Mouse (Mus musculus): ENCODE measurements around the gene Odf2. TPM values are rescaled to one million over a fixed set of nuclear protein-coding genes. Genes with fewer than 3 reads are reported as not detected.
"Not testable (repeated sequence)": the region's sequence is repeated elsewhere in the genome, so short reads cannot be mapped to it uniquely, and the experiment has no call there.

Odf2 gene
- polyA plus RNA-seq, 1 experiment from 2014 or later = 124 TPM

DNA sequence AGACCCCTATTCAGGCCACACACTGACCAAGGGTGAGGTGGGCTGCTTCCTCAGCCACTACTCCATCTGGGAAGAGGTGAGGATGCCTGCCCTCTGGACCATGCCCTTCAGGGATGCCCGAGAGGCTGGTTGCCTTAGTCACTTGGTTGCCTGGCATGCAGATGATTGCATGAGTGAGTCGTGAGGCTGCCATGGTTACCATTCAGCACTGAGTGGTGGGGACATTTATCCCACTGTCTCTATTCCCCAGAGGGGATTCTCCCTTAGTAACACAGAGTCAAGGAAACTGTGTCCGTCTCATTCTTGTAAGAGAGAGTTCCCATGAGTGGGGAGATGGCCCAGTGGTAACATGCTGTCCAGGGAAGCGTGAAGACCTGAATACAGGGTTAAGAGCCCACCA lies 11.0 kb upstream of the Odf2 start:
- Histone ChIP-seq H3K4me3 (no peak overlapping the region), H3K27me3 (ENCODE audit: poor library complexity, severe bottlenecking) (0 out of 2 replicates have a peak, but pooled peaks cover 3% of the 10 kb centered on the region), H3K9me3 (no peaks in the 10 kb centered on the region), H3K36me3 (replicated peaks) (peaks cover 26% of the 10 kb centered on the region), H3K27ac (no peak overlapping the region), H3K4me1 (peaks cover 4% of the 10 kb centered on the region; the same call in 1 of the 2 replicates)
- DNase-seq (ENCODE audit: extremely low spot score, low spot score) = no peak
- 80% methylated on average over 4 of the region's 4 CpGs for whole genome bisulfite sequencing

DNA sequence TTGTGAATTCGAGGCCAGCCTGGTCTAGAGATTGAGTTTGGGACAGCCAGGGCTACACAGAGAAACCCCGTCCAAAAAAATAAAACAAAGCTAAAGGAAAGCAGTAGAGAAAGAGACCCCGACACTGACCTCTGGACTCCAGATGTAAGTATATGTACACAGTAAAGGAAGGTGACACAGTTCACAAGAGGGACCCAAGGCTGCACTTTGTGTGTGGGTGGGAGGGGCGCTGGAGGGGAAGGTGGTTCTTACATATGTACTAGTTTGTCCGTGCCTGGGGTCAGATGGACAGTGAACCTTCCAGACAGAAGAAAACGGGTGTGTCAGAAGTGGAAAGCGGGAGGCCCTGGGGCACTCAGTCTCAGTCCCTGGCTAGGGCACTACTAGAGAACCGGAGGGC lies 9.8 kb upstream of the Odf2 start:
- 0 out of 2 replicates have a peak, but pooled peaks cover 3% of the 10 kb centered on the region for H3K27me3 ChIP-seq (ENCODE audit: poor library complexity, severe bottlenecking)
- H3K9me3 ChIP-seq = no peaks in the 10 kb centered on the region
- WGBS = 80% methylated on average over 8 of the region's 8 CpGs
- H3K4me3 ChIP-seq = no peak overlapping the region
- no peak for DNase-seq (ENCODE audit: extremely low spot score, low spot score)
- peaks cover 4% of the 10 kb centered on the region; the same call in 1 of the 2 replicates for H3K4me1 ChIP-seq
- H3K27ac ChIP-seq = no peak overlapping the region
- H3K36me3 ChIP-seq (replicated peaks) = peaks cover 26% of the 10 kb centered on the region

DNA sequence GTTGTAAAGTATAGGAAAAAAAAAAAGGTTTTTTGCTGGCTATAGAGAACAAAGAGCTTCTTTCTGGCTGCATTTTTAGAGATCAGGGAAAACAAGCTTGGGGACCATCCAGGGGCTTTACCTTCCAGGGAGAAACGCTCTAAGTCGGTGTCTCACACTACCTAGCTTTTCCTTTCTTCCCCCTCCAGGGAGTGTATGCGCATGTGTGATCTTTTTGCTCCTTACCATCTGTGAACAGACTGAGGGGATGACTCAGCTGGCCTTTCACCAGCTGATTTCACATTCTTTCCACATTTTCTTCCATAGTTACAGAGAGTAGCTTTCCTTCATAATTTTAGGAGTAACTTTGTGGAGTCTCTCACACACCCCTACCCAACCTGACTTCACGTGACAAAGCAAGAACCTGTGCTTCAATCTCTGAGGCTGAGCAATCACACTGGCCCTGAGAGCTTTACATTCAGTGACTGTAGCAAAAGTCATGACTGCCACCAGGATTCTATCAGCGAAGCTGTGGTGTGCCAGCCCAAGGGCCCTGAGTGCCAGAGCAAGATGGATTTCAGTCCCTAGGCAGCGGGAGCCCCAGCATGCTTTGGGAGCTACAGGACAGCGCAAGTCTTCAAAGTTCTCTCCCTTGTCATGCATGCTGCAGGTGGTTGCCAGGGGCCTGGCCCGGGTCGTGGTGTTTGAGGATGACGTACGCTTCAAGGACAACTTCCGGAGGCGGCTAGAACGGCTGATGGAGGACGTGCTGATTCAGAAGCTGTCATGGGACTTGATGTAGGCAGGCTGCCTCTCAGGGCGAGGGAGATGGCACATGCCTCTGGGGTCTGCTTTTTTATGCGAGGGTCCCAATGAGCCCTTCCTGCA lies 8.8 kb upstream of the Odf2 start:
- Histone ChIP-seq H3K36me3 (replicated peaks) (peaks cover 26% of the 10 kb centered on the region), H3K4me3 (no peak overlapping the region), H3K9me3 (no peaks in the 10 kb centered on the region), H3K27me3 (ENCODE audit: poor library complexity, severe bottlenecking) (0 out of 2 replicates have a peak, but pooled peaks cover 3% of the 10 kb centered on the region), H3K27ac (no peak overlapping the region), H3K4me1 (peaks cover 4% of the 10 kb centered on the region; the same call in 1 of the 2 replicates)
- no peak for DNase-seq (ENCODE audit: extremely low spot score, low spot score)
- 81% methylated on average over 17 of the region's 17 CpGs for WGBS

DNA sequence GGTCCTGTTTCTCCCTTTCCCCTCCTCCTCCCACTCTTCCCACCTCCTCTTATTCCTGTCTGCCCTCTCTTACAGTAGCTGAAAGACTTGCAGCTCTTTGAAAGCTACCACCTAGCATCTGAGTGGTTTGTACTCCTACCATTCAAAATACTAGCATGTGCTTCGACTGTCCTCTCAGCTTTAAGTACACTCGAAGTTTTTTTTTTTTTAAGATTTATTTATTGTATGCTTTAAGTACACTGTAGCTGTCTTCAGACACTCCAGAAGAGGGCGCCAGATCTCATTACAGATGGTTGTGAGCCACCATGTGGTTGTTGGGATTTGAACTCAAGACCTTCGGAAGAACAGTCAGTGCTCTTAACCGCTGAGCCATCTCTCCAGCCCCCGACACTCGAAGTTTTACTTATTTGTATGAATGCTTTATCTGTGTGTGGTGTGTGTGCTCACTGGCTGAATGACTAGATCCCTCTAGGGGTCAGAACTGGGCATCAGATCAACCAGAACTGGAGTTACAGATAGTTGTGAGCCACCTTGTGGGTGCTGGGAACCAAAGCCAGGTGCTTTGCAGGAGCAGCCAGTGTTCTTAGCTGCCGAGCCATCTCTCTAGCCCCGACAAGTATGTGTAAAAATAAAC lies 2.2 kb upstream of the Odf2 start:
- not testable (repeated sequence) for H3K4me3 ChIP-seq; H3K27ac ChIP-seq; DNase-seq (ENCODE audit: extremely low spot score, low spot score); H3K36me3 ChIP-seq (replicated peaks); H3K9me3 ChIP-seq
- Histone ChIP-seq H3K27me3 (ENCODE audit: poor library complexity, severe bottlenecking) (peaks cover 13% of the 10 kb centered on the region; the same call in 1 of the 2 replicates), H3K4me1 (peaks cover 24% of the 10 kb centered on the region)
- WGBS = 85% methylated on average over 9 of the region's 9 CpGs

DNA sequence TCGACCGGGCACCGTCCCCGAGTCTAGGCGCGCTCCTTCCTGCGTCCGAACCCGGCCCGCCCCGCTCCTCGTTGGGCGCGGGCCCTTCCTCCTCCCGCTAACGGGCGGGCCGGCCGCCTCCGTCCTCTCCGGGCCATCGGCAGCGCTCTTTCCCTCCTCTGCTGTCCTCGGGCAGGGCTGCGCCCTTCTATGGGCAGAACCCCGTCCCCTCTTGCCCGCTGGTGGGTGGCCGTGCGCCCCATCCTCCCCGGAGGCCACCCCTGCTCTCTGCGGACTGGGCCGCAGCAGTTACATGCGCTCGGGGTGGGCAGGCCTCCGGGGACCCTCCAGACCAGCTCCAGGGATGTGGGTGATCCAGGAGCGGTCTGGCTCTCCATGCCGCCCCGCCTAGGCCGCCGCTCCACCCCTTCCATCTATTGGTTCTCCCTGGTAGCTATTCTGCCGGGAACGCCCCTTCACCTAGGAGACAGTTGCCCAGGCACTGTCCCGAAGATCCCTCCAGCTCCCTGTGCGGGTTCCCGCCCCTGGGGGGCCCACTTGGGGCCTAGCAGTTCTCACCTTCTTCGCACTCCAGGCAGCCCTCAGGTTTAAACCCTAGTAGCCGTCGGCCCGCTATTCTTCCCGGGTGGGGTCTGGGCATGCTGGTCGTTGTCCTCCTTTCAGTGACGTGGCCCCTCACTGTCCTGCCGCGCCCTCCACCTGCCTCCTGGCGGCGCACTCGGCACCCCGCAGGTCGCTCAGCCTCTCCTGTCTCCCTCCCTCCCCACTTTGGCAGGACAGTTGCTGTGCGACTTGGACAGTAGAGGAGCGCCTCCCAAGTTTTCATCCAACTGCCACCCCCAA lies 1.2 kb downstream of the Odf2 start:
- under 1% methylated on average over 61 of the region's 61 CpGs for WGBS
- Histone ChIP-seq H3K27me3 (ENCODE audit: poor library complexity, severe bottlenecking) (peaks cover 13% of the 10 kb centered on the region; the same call in 1 of the 2 replicates), H3K4me3 (peak overlapping the region; percentile 100), H3K9me3 (no peaks in the 10 kb centered on the region), H3K4me1 (peaks cover 24% of the 10 kb centered on the region), H3K27ac (peak overlapping the region; percentile 98), H3K36me3 (replicated peaks) (peaks cover 39% of the 10 kb centered on the region)
- DNase-seq (ENCODE audit: extremely low spot score, low spot score) = peak; percentile 92

DNA sequence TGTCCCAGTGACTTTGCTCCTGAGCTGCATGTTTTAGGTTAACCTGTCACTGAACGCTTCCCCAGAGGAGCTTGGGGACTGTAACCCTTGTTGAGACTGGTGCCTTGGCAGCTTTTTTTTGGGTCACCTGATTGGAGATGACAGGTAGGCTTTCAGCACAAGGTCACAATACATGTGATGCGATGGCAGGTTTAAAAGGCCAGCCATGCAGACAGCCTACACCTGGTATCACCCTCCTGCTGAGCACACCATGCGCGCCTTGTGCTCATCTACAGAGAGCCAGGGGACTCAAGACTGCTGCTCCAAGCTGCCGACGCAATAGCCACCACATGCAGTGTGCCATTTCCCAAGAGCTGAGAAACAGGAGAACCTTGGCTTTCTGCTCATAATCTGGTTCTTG lies 2.8 kb downstream of the Odf2 start:
- Histone ChIP-seq H3K4me3 (no peak overlapping the region; the same call in 1 of the 2 replicates), H3K27ac (no peak overlapping the region), H3K9me3 (no peaks in the 10 kb centered on the region), H3K4me1 (peaks cover 24% of the 10 kb centered on the region), H3K36me3 (replicated peaks) (peaks cover 54% of the 10 kb centered on the region), H3K27me3 (ENCODE audit: poor library complexity, severe bottlenecking) (peaks cover 13% of the 10 kb centered on the region; the same call in 1 of the 2 replicates)
- WGBS = 93% methylated on average over 6 of the region's 6 CpGs
- no peak for DNase-seq (ENCODE audit: extremely low spot score, low spot score)

DNA sequence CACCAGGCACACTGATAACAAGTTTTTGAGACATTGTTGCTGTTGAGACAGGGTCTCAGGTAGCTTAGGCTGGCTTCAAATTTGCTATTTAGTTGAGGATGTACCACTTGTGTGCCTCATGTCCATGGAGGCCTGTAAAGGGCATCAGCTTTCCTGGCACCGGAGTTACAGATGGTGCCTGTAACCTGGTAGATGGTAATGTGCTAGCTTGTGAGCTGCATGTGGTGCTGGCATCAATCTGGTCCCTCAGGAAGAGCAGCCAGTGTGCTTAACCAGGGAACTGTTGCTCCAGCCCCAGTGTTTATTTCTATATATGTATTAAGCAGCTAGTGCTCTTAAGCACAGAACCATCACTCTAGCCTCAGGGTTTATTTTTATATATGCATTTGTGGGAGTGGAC lies 7.0 kb downstream of the Odf2 start:
- H3K36me3 ChIP-seq (replicated peaks) = peaks cover 97% of the 10 kb centered on the region
- H3K4me3 ChIP-seq = no peak overlapping the region
- H3K27ac ChIP-seq = no peak overlapping the region
- WGBS = 100% methylated on average over 1 of the region's 1 CpGs
- H3K9me3 ChIP-seq = no peaks in the 10 kb centered on the region
- peaks cover 7% of the 10 kb centered on the region for H3K4me1 ChIP-seq
- no peak for DNase-seq (ENCODE audit: extremely low spot score, low spot score)
- no peaks in the 10 kb centered on the region for H3K27me3 ChIP-seq (ENCODE audit: poor library complexity, severe bottlenecking)

DNA sequence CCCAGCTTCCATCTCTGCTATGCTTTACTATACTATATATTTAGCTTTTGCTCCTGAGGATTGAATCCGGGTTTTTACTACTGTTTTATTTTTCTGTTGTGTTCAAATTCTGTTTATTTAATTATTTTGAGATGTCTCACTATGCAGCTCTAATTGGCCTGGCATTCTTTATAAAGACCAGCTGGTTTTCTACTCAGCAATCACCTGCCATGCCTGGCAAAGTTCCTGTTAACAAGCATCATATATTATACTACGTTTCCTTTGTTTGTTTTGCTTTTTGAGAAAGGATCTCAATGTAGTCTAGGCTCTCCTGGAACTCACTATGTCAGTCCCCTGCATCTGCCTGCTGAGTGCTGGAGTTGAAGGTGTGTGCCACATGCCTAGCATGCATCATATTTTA lies 8.3 kb downstream of the Odf2 start:
- Histone ChIP-seq H3K36me3 (replicated peaks) (peaks cover 98% of the 10 kb centered on the region), H3K27me3 (ENCODE audit: poor library complexity, severe bottlenecking) (no peaks in the 10 kb centered on the region), H3K27ac (no peak overlapping the region), H3K9me3 (no peaks in the 10 kb centered on the region), H3K4me1 (no peaks in the 10 kb centered on the region), H3K4me3 (no peak overlapping the region)
- DNase-seq (ENCODE audit: extremely low spot score, low spot score) = no peak
- 88% methylated on average over 2 of the region's 2 CpGs for WGBS

DNA sequence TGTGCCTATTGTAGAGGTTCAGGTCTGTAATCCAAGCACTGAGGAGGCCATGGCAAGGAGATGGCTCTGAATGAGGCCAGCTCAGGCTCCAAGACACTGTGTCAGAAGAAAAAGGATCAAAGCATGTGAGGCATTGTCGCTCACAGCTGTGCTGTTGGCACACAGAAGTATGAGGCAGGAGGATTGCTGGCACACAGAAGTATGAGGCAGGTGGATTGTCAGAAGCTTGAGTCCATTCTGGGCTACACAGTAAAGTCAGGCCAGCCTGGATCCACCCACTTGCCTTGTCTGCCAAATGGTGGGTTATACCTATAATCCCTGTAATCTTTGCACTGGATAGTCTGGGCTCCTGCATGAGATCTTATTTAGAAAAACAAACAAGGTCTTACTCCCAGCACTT lies 9.1 kb downstream of the Odf2 start:
- H3K4me1 ChIP-seq = no peaks in the 10 kb centered on the region
- H3K27me3 ChIP-seq (ENCODE audit: poor library complexity, severe bottlenecking) = no peaks in the 10 kb centered on the region
- no peak overlapping the region for H3K27ac ChIP-seq
- WGBS = 97% methylated on average over 1 of the region's 1 CpGs
- H3K36me3 ChIP-seq (replicated peaks) = peaks cover 98% of the 10 kb centered on the region
- H3K4me3 ChIP-seq = no peak overlapping the region
- DNase-seq (ENCODE audit: extremely low spot score, low spot score) = no peak
- H3K9me3 ChIP-seq = no peaks in the 10 kb centered on the region

DNA sequence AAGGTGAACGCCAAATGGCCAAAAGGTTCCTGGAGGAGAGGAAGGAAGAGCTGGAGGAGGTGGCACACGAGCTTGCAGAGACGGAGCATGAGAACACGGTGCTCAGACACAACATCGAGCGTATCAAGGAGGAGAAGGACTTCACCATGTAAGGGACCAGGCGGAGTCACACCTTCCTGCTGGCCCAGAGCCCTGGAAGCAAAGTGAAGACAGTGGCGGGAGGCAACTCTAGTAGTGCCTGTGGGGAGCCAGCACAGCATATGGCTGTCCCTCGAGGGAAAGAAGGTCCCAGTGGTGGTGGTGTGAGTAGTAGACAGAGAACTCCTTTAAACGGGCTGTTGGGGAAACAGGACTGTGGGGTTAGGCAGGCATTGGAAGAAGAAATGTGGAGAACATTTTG lies 13.2 kb downstream of the Odf2 start:
- WGBS = 92% methylated on average over 10 of the region's 10 CpGs
- Histone ChIP-seq H3K36me3 (replicated peaks) (peaks cover 100% of the 10 kb centered on the region), H3K4me3 (no peak overlapping the region), H3K27ac (no peak overlapping the region), H3K4me1 (no peaks in the 10 kb centered on the region), H3K9me3 (no peaks in the 10 kb centered on the region), H3K27me3 (ENCODE audit: poor library complexity, severe bottlenecking) (no peaks in the 10 kb centered on the region)
- no peak for DNase-seq (ENCODE audit: extremely low spot score, low spot score)

DNA sequence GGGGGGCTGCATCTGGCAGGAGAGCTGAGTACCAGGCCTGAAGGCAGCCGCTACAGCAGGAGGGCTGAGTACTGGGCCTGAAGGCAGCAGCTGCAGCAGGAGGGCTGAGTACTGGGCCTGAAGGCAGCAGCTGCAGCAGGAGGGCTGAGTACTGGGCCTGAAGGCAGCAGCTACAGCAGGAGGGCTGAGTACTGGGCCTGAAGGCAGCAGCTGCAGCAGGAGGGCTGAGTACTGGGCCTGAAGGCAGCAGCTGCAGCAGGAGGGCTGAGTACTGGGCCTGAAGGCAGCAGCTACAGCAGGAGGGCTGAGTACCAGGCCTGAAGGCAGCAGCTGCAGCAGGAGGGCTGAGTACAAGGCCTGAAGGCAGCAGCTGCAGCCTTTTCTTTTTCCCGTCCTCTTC lies 19.1 kb downstream of the Odf2 start:
- H3K9me3 ChIP-seq; H3K27me3 ChIP-seq (ENCODE audit: poor library complexity, severe bottlenecking); H3K4me3 ChIP-seq; H3K27ac ChIP-seq; H3K4me1 ChIP-seq; DNase-seq (ENCODE audit: extremely low spot score, low spot score): not testable (repeated sequence)
- peaks cover 94% of the 10 kb centered on the region for H3K36me3 ChIP-seq (replicated peaks)
- 88% methylated on average over 2 of the region's 2 CpGs for WGBS

DNA sequence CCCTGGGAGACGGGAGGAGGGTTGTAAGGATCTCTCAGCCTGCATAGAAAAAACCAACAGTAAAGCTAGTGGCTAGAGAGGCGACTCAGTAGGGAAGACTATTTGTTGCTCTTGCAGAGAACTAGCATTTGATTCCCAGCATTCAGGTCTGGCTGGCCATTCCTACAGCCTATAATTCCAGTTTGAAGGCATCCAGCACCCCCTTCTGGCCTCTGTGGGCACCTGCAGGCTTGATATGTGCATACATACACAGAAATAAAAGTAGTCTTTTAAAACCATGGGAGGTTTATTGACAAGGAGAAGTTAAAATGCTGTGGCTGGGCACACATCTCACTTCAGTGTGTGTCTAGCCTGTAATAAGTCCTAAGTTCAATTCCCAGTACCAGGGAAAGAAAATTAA lies 21.0 kb downstream of the Odf2 start:
- Histone ChIP-seq H3K27ac (no peak overlapping the region), H3K27me3 (ENCODE audit: poor library complexity, severe bottlenecking) (no peaks in the 10 kb centered on the region), H3K4me3 (no peak overlapping the region), H3K9me3 (no peaks in the 10 kb centered on the region), H3K4me1 (no peaks in the 10 kb centered on the region), H3K36me3 (replicated peaks) (peaks cover 93% of the 10 kb centered on the region)
- WGBS = 87% methylated on average over 2 of the region's 2 CpGs
- no peak for DNase-seq (ENCODE audit: extremely low spot score, low spot score)
